ENCODE assay signal across 8 mouse cellular contexts in genomic region chr11:29171959-29172391, GRCm38 (mm10). TPM values are rescaled to one million over a fixed set of nuclear protein-coding genes. Genes with fewer than 3 reads are reported as not detected.
DNase-seq lines count a peak whose midpoint lies in the region; ATAC-seq and TF ChIP-seq lines count a peak whose summit lies in the region.

No protein-coding gene starts in this region.

- under 1% methylated on average over 34 of the region's 34 CpGs for WGBS in forebrain, embryonic 14.5 days
- under 1% methylated on average over 34 of the region's 34 CpGs for WGBS in lung, adult 2 months
- WGBS in neural tube, embryonic 15.5 days: under 1% methylated on average over 34 of the region's 34 CpGs

- DNase-seq in c-Kit-positive CD71-positive TER-119-positive erythroid progenitor cells, embryonic 14.5 days (ENCODE audit: low spot score): peak; percentile 52
- DNase-seq in forebrain, embryonic 14.5 days (ENCODE audit: low spot score): peak; percentile 67
- DNase-seq in heart, postnatal 14 days: peak; percentile 30 to 43
- peak; percentile 45 to 71 for DNase-seq in layer of hippocampus, adult 18-20 months (ENCODE audit: low spot score in 2 of 2)
- DNase-seq in lung, adult 2 months: peak; percentile 57
- DNase-seq in testis, postnatal 10 days (ENCODE audit: low spot score): peak; percentile 59

- peaks cover 22% of the 10 kb centered on the region for H3K4me1 ChIP-seq in E14TG2a.4 (replicated peaks; ENCODE audit: low read depth, low read length)
- peaks cover 6% of the 10 kb centered on the region for H3K4me1 ChIP-seq in forebrain, embryonic 14.5 days (ENCODE audit: control insufficient read depth, insufficient read depth, low read length)
- H3K4me1 ChIP-seq in lung, adult 2 months (ENCODE audit: control insufficient read depth, insufficient read depth, low read length): peaks cover 8% of the 10 kb centered on the region
- peaks cover 24% of the 10 kb centered on the region for H3K4me1 ChIP-seq in neural tube, embryonic 15.5 days

- TF ChIP-seq POLR2A in lung, adult 2 months (IDR thresholded peaks at IDR 0.05; ENCODE audit: borderline replicate concordance, extremely low read depth, low read depth, low read length): peak; percentile 33; the same call in 1 of the 2 replicates

- H3K4me3 ChIP-seq in E14TG2a.4 (replicated peaks; ENCODE audit: low read length): peak overlapping the region; percentile 100
- peak overlapping the region; percentile 91 for H3K4me3 ChIP-seq in forebrain, embryonic 14.5 days (ENCODE audit: low read depth, low read length)
- peak overlapping the region; percentile 100 for H3K4me3 ChIP-seq in lung, adult 2 months (replicated peaks; ENCODE audit: extremely low read depth, low read depth, low read length)
- peak overlapping the region; percentile 68 for H3K4me3 ChIP-seq in neural tube, embryonic 15.5 days (replicated peaks)

- peaks cover 16% of the 10 kb centered on the region for H3K36me3 ChIP-seq in E14TG2a.4 (ENCODE audit: insufficient read depth, low read length)
- no peaks in the 10 kb centered on the region for H3K36me3 ChIP-seq in forebrain, embryonic 14.5 days (ENCODE audit: control insufficient read depth, insufficient read depth, low read length)
- H3K36me3 ChIP-seq in neural tube, embryonic 15.5 days: no peaks in the 10 kb centered on the region

- TF ChIP-seq CTCF in E14TG2a.4 (conservative IDR thresholded peaks at IDR 0.05; ENCODE audit: low read length): no peak
- TF ChIP-seq CTCF in lung, adult 2 months (IDR thresholded peaks at IDR 0.05; ENCODE audit: insufficient read depth, low read length): no peak

- H3K27me3 ChIP-seq in E14TG2a.4 (ENCODE audit: insufficient read depth, low read length): no peaks in the 10 kb centered on the region
- no peaks in the 10 kb centered on the region for H3K27me3 ChIP-seq in forebrain, embryonic 14.5 days (replicated peaks; ENCODE audit: control insufficient read depth, insufficient read depth, low read length)
- H3K27me3 ChIP-seq in neural tube, embryonic 15.5 days (replicated peaks): no peaks in the 10 kb centered on the region

- H3K27ac ChIP-seq in forebrain, embryonic 14.5 days (ENCODE audit: low read depth, low read length): peak overlapping the region; percentile 71
- H3K27ac ChIP-seq in neural tube, embryonic 15.5 days (replicated peaks): peak overlapping the region; percentile 97

- peaks cover 33% of the 10 kb centered on the region for H3K9me3 ChIP-seq in E14TG2a.4 (ENCODE audit: low read length)
- H3K9me3 ChIP-seq in forebrain, embryonic 14.5 days (replicated peaks; ENCODE audit: control insufficient read depth, low read length): no peaks in the 10 kb centered on the region
- H3K9me3 ChIP-seq in neural tube, embryonic 15.5 days (replicated peaks): no peaks in the 10 kb centered on the region

- ATAC-seq in forebrain, embryonic 14.5 days: peak; percentile 24
- ATAC-seq in neural tube, embryonic 15.5 days (ENCODE audit: low FRiP score): peak; percentile 57

- intact Hi-C loops in heart, postnatal 14 days (cut with DNase I): no loop called here

- peak overlapping the region; percentile 90 for H3K4me2 ChIP-seq in forebrain, embryonic 14.5 days (ENCODE audit: low read length)
- peak overlapping the region; percentile 70 for H3K4me2 ChIP-seq in neural tube, embryonic 15.5 days

- peak overlapping the region; percentile 94 for H3K9ac ChIP-seq in forebrain, embryonic 14.5 days (ENCODE audit: low read length)
- peak overlapping the region; percentile 50 for H3K9ac ChIP-seq in neural tube, embryonic 15.5 days (replicated peaks)

RNA-seq across cellular contexts. Expression of gene Ppp4r3b, which starts 0.7 kb away (rescaled TPM):
- 71.1 and 93.5 TPM in 2 replicates for polyA plus RNA-seq in forebrain, embryonic 14.5 days (2014; fragmentation: Nextera tagmentation; extraction: Ambion mirVana)
- 10 to 100 TPM; 40.1 to 41.5 TPM for total RNA-seq in heart, postnatal 14 days (2021)
- 10 to 100 TPM; 50.9 to 51.5 TPM for total RNA-seq in layer of hippocampus, adult 18-20 months (2021)
- 7.3 and 10.2 TPM in 2 replicates for polyA plus RNA-seq in lung, adult 2 months (2012; rRNA removed)
- polyA plus RNA-seq in neural tube, embryonic 15.5 days (2015; fragmentation: Nextera tagmentation; extraction: Ambion mirVana): 58.7 and 71.8 TPM in 2 replicates

RNA-seq across cellular contexts. Expression of gene Pnpt1, which starts 41.4 kb away (rescaled TPM):
- polyA plus RNA-seq in forebrain, embryonic 14.5 days (2014; fragmentation: Nextera tagmentation; extraction: Ambion mirVana): 31.0 and 33.2 TPM in 2 replicates
- 10 to 100 TPM; 22.9 to 27.5 TPM for total RNA-seq in heart, postnatal 14 days (2021)
- 10 to 100 TPM; 20.5 to 22.7 TPM for total RNA-seq in layer of hippocampus, adult 18-20 months (2021)
- 4.6 and 5.4 TPM in 2 replicates for polyA plus RNA-seq in lung, adult 2 months (2012; rRNA removed)
- polyA plus RNA-seq in neural tube, embryonic 15.5 days (2015; fragmentation: Nextera tagmentation; extraction: Ambion mirVana): 26.1 and 32.1 TPM in 2 replicates

Comparison
In these comparisons a context has a peak if more than half of its experiments do, and no peak if none do; other contexts are left out.
1. Peak in every context shown above with its lines: DNase-seq, ATAC-seq, H3K4me3 ChIP-seq and H3K27ac ChIP-seq.